Mouse (Mus musculus): ENCODE data around the gene Phospho1. TPM values are rescaled to one million over a fixed set of nuclear protein-coding genes. Genes with fewer than 3 reads are reported as not detected.

Gene Phospho1
- total RNA-seq, 2 experiments from 2014 or later = 43.7 to 46.5 TPM

GRCm38 (mm10) chr11:95811741-95812140 lies 12.6 kb upstream of the Phospho1 start:
- DNase-seq (ENCODE audit: low spot score in 2 of 2) = no peak

DNA sequence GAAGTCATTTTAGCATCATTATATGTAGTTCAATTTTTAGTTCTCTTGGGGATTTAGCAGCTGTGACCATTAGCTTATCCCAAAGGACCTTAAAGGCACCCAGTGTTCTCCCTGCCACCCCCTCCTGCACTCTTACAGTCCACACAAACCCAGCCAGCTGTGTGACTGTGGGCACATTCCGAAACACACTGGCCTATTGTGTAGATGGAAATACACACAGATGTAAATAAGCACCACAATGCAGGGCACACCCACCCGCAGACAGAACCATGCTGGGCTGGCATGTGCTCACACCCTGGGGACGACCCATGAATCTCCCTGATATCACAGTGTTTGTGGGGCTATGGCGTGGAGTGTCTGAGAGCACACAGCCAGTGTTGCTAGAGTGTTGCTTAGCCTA lies 12.1 kb upstream of the Phospho1 start:
- no peak for DNase-seq (ENCODE audit: low spot score in 2 of 2)

DNA sequence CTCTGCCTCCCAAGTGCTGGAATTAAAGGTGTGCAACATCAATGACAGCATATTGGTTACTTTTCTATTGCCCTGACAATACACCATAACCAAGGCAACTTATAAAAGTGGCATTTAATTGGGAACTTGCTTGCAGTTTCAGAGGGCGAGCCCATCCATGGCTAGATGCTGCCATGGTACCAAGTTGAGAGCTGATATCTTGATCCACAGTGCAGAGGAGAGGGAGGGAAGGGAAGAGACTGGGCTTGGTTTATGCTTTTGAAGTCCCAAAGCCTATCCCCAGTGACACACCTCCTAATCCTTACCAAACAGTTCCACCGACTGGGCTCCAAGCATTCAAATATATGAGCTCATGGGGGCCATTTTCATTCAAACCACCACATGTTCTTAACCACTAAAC lies 10.2 kb upstream of the Phospho1 start:
- no peak for DNase-seq (ENCODE audit: low spot score in 2 of 2)

DNA sequence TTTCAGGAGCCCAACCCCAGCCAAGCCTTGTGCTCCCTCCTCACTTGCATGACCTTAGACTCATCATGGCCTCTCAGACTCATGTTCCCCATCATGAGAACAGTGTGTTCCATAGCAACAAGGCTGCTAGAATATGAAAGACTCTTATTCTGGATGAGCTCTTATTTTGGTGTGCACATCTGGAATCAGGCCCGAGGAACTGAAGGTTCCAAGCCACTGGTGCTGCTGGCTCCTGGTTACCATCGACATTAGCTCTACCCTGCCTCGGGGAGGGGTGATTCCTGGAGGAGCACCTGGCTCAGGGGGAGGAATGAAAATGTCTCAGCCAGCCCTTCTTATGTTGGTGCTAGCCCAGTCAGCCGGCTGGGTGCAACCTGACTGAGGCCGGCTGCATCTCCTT lies 9.4 kb upstream of the Phospho1 start:
- DNase-seq (ENCODE audit: low spot score in 2 of 2) = no peak

DNA sequence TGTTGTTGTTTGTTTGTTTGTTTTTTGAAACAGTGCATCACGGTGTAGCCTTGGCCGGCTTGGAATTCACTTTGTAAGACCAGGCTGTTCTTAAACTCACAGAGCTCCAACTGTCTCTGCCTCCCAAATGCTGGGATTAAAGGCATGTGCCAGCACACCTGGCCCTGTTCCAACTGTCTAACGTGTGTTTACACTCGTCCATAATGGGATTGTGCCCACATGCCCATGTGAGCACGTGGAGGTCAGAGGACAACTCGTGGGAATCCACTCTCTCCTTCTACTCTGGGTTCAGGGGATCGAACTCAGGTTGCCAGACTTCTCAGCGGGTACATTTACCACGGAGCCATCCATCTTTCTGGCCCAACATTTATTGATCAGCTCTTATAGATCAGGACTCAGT lies 8.9 kb upstream of the Phospho1 start:
- DNase-seq (ENCODE audit: low spot score in 2 of 2) = no peak

DNA sequence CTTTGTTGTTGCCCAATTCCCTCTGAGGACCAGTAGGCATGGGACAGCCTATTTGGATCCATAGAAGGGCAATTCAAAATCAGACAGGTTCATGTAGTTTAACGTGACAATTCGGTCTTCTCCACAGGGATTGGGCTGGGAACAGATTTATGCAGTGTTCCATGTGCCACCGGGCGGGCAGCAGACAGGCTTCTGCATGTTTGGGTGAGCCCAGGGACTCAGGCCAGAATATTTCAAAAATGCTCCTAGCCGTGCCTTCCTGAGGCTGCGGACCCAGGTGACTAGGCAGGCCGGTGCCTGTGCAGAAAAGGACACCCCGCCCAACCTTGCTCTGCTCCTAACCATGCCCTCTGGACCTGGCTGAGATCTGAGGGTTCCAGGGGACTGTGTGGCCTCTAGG lies 5.2 kb upstream of the Phospho1 start:
- DNase-seq (ENCODE audit: low spot score in 2 of 2) = no peak

- no peak for DNase-seq (ENCODE audit: low spot score in 2 of 2)
These were observed 2.8 kb upstream of the Phospho1 start for GRCm38 (mm10) chr11:95821511-95821910.

GRCm38 (mm10) chr11:95822437-95822836 lies 1.9 kb upstream of the Phospho1 start:
- no peak for DNase-seq (ENCODE audit: low spot score in 2 of 2)

GRCm38 (mm10) chr11:95824877-95825243 lies 561 bp downstream of the Phospho1 start:
- peak in 1 of 2 experiments; percentile 55 for DNase-seq (ENCODE audit: low spot score in 2 of 2)

GRCm38 (mm10) chr11:95825625-95826024 lies 1.3 kb downstream of the Phospho1 start:
- no peak for DNase-seq (ENCODE audit: low spot score in 2 of 2)

DNA sequence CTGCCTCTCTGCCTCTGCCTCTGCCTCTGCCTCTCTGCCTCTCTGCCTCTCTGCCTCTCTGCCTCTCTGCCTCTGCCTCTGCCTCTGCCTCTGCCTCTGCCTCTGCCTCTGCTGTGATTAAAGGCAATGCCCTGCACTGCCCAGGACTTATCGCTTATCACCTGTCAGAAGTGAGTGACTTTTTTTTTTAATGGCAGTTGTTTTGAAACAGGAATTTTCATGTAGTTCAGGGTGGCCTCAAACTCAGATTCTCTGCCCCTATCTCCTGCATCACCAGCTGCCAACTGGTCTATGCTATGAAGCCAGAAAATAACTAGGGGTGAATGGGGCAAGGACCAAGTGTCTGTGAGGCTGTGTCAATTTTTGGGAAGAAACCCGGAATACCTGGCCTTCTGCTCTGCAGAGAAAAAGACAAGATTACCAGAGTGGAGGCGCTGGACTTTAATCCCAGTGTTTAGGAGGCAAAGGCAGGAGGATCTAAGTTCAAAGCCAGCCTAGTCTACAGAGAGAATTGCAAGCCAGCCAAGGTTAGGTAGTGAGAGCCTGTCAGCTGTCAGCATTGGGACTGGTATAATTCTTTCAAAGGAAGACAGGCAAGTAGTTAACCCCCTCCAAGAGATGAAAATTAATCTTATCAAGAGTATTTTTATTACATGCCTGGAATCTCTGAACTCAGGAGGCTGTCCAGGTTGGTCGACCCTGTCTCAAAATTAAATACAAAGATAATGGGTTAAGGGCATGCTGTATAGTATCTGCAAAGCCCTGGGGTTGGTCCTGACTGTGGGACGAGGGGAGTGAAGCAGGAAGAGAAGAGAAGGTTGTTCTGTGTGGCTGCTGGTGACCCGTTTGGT lies 2.2 kb downstream of the Phospho1 start:
- DNase-seq (ENCODE audit: low spot score in 2 of 2) = no peak

GRCm38 (mm10) chr11:95827168-95827447 lies 2.8 kb downstream of the Phospho1 start:
- DNase-seq (ENCODE audit: low spot score in 2 of 2) = no peak

- DNase-seq (ENCODE audit: low spot score in 2 of 2) = peak; percentile 69 to 70
These were observed 3.3 kb downstream of the Phospho1 start for GRCm38 (mm10) chr11:95827464-95828085.

DNA sequence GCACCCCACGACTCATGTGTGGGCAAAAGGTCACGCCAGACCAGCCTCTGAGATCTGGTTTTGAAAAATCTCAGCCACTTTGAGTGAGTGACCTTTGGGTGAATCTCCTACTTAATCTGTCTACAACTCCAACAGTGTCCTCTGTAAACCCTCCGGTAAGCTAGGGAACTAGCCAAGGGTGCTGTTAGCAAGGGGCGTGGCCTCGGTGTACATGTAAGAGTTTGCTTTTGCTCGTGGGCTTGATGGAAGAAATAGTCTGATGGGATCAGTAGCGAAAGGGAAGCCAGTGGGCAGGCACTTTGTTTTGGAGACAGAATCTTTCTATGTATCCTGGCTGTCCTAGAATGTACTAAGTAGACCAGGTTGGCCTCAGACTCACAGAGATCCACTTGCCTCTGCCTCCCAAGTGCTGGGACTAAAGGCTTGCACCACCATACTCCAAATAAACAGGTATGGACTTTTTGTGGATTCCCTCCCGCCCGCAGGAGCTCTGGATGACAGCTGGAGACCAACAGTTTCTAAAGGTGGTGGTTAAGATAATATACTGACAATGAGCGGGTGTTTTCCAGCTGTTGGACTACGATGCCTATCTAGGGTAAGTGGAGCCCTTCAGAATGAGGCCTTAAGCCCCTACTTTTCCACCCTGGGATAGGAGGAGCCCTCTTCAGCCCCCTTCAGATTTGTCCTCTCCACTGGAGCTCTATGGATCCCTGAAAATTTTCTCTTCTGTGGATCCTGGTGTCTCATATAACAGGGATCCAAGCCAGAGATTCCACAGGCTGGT lies 4.1 kb downstream of the Phospho1 start:
- no peak for DNase-seq (ENCODE audit: low spot score in 2 of 2)

- no peak for DNase-seq (ENCODE audit: low spot score in 2 of 2)
These were observed 5.3 kb downstream of the Phospho1 start for GRCm38 (mm10) chr11:95829526-95830050.

GRCm38 (mm10) chr11:95830411-95831275 lies 6.3 kb downstream of the Phospho1 start:
- no peak for DNase-seq (ENCODE audit: low spot score in 2 of 2)

DNA sequence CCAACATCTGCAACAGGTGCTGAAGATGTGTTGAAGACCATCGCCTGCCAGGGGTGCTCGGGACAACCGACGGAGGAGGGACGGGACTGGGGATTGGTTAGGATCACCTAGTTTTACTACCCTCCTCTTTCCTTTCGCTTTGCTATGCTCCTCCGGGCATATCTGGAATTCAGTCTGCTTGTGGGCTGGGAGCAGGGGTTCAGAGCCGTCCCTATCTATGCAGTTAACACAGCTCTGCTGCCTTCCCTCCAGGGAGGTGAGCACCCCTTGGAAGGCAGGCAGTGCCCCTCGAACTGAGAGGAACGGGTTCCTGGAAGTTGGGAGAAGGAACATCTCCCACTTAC lies 6.9 kb downstream of the Phospho1 start:
- DNase-seq (ENCODE audit: low spot score in 2 of 2) = no peak

DNA sequence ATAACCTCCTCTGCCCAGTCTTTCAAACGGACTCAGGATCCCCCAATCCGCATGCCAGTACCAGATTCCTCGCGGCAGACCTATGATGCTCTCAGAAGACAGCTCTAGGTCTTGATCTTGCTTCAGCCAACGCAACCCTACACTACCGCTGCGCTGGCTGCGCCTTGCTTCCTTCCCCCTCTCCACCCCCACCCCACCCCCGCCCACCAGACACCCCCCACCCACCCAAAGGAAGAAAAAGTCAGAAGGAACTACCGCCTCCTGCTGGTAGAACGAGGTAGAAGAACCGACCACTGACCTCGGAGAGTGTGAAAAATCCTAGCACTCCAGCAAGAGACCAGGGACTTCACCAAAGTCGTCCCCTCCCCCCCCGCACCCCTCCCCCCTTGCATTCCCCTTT lies 7.3 kb downstream of the Phospho1 start:
- no peak for DNase-seq (ENCODE audit: low spot score in 2 of 2)

DNA sequence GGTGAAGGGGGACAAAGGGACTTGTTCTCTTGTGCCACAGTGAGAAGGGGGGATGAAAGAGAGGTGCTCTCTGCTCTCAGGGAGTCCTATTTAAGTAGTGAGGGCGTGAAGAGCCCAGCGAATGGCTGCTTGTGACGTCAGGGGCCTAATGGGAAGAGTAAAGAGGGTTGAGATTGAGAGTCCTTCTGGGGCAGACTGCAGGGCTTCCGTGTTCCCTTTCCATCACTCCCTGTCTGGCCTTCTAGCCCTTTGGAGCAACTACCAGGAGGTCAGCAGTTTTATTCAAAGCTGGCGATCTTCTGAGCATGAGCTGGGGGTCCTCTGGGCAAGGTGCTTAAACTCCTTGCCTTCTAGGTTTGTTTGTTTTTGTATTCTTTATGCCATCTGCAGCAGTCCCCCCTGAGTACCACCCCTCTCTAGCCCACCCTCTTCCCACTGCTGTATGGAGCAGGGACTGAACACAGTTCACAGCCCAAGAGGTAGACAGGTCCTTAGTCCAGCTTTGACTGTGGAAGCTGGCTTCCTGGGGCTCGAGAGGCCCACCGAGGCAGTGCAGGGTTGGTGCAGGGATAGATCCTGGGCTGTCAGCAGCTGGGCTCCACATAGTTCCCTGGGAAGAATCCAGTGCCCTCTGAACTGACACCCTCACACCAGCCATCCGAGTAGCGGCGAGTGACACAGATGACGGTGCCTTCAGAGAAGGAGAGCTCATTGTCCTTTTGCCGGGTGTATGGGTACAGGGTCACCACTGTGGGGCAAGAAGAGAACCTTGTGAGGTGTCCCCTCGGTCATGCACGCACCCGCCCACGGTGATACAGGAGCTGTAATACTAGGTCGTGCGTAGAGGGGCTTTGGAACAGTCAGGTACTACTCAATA lies 8.1 kb downstream of the Phospho1 start:
- DNase-seq (ENCODE audit: low spot score in 2 of 2) = no peak

- DNase-seq (ENCODE audit: low spot score in 2 of 2) = no peak
These were observed 8.8 kb downstream of the Phospho1 start for GRCm38 (mm10) chr11:95833006-95833570.

All from layer of hippocampus, postnatal 14 days (tissue).